Mouse (Mus musculus) left cerebral cortex, adult 18-20 months (tissue): ENCODE measurements around the gene Smc1b. TPM values are rescaled to one million over a fixed set of nuclear protein-coding genes. Genes with fewer than 3 reads are reported as not detected.
"Not testable (repeated sequence)": the region's sequence is repeated elsewhere in the genome, so short reads cannot be mapped to it uniquely, and the experiment has no call there.

ENCODE experiments used
- DNase-seq, 2 experiments: peaks; one replicate each; pipeline ENCODE4 v3.0.0; 2021 to 2022; ENCODE audit warnings: low spot score in 2 of 2, mixed read lengths in 1 of 2
- total RNA-seq, 2 experiments: library from RNA; stranded (reverse); gene quantifications; 2 replicates each; pipeline ENCODE4 v1.2.3; 2021

Gene Smc1b
- total RNA-seq, 2 experiments from 2014 or later: not detected

DNA sequence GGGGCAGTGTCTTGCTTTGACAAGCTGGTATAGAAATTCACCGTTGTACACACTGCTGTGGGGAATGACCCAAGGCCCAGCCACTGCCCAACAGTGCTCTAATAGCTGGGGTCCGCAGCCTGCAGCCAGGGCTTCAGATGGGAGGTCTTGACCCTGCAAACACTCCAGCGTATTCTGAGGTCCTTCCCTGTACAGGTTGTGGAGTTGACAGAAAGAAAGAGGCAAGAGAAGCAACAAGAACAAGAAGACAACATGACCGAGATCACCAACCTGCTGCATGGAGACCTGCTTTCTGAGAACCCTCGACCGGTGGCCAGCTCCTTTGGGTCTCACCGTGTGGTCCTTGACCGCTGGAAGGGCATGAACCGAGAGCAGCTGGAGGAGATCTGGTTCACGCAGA lies 9.5 kb upstream of the Smc1b start:
- no peak for DNase-seq

DNA sequence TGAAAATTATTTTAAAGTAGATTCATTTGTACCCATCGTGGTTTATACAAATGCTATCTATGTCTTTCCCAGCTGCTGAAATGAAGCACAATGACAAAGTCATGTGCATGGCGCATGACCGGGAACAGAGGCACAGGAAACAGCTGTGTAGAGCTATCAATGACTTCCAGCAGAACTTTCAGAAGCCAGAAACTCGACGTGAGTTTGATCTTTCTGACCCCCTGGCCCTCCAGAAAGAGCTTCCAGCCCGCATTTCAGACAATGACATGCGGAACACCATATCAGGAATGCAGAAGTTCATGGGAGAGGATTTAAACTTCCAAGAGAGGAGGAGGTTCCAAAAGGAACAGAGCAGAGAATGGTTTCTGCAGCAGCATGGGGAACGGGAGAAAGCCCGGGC lies 3.4 kb upstream of the Smc1b start:
- no peak for DNase-seq

DNA sequence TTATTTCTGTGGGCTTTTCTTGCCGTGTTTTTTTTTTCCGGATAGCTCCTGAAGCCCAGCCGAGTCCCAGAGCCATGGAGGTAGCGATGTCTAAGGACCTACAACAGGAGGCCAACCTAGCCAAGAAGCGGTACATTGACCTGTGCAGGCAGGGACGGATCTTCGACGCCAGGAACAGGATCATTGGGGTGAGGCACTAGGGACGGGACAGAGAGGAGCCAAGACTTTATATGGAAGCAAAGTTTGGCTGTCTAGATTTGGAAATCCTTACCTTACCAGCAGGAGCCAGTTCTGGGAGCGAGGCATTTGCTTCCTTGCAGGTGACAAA lies 393 bp upstream of the Smc1b start:
- no peak for DNase-seq

DNA sequence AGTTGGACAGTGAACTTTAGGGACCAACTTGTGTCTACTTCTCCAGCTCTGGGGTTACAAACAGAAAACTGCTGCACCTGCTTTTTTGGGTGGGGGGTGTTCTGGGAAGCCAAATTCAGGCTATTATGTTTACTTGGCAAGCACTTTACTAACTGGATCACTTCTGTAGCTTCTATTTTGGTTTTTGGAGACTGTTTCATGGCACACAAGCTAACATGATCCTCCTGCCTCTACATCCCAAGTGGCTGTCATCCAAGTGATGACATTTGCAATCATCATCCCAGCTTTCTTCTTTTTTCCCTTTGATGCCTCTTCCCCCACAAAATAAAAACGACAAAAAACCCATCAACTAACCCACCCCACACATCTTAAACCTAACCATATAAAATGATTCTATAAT lies 46.1 kb downstream of the Smc1b start:
- DNase-seq: no peak

DNA sequence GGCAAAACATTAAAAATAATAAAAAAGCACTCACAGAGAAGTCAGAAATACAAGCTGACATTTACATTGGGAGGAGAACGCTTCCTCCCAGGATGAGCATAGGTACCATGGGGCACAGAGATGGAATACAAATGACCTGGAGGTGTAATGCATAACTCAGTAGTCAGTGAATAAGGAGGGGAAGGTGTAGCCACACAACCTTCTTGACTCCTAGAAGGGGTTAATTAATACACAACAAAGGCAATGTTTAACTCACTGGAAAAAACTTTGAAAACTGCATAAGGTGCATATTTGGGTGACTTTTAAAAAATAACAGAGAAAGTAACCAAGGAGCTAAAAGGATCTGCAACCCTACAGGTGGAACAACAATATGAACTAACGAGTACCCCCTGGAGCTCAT lies 59.1 kb downstream of the Smc1b start:
- DNase-seq: no peak

DNA sequence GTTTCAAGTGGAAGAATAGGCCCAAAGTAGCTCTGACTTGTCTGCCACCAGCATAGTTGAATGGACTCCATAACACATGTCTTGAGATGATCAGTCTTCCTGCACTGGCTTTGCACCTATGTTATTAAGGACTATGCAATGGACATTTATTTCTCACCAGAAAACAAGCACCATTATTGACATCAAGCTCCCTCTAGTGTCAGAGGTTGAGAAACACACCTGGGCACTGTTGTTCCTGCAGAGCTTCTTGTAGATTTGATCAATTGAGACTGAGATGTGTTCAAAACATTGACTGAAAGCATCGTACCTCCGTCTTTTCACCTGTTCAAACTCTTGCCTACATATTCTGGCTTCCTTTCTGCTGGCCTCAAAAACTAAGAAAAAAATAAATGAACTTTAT lies 61.2 kb downstream of the Smc1b start:
- DNase-seq: peak; percentile 34 to 49

DNA sequence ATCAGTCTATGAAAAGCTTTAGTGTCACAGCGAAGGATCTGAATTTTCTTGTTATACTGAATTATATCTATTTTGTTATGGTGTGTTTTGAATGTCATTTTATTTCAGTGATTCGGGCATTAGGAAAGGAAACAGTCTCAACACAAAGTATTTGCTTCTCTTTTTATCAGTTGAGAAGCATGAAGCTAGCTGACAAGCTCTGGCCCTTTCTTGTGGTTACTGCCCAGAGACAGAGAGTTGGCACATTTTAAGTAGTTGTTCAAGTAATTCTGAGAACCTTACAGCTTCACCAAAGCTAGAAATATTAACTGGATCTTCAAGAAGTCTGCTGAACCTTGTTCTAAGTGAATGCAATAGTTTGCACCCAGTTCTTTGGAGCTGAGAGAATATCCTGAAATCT lies 68.3 kb downstream of the Smc1b start:
- no peak for DNase-seq

DNA sequence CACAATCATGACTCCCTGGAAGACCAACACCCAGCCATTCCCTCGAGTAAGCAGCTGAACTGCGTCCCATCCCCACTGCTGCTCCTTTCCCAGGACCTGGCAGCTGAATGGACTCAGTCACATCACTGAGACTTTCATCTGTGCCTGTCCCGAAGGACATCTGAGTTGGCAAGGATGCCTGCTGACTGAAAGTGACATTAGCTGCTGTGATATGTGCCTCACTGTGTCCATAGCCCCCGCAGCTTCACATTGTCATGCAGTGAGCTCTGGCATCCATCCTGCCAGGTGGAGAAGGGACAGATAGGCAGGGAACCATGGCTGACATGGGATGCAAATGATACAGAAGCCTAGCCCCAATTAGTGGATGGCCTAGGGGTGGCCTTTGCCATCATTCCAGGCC lies 76.6 kb downstream of the Smc1b start:
- DNase-seq: no peak

DNA sequence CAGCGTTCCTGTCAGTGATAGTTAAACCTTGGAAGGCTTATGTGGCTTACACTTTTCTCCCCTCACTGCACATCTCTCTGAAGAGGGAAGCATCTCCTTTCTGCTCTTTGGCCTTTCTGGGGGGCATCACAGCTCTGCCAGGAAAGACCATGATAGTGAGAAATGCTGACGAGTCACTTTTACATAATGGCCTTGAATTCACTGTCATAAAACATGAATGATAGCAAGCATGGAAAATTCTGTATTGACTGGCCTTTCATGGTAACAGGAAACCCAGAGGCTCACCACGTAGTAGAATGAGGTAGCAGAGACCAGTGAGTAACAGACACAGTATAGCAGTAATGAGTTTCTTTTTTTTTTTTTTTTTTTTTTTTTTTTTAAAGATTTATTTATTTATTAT lies 77.7 kb downstream of the Smc1b start:
- no peak for DNase-seq

DNA sequence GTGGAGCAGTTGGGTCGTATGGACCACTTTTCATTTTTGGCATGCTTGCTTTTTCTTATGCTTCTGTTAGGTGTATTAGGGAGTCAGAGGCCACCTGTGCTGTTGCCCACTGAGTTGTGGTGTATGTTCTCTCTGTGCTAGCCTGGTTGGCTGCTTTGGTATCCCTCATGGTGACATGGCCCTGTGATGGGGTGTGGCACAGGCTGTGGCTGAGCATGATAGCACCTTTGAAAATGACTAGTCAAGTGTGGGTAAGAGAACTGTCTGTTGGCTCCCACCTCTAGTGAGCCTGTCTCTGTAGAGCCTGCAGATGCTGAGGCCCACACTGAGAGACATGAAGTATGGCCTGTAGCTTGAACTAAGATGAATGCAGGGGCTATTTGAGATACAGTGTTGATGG lies 82.0 kb downstream of the Smc1b start:
- no peak for DNase-seq

DNA sequence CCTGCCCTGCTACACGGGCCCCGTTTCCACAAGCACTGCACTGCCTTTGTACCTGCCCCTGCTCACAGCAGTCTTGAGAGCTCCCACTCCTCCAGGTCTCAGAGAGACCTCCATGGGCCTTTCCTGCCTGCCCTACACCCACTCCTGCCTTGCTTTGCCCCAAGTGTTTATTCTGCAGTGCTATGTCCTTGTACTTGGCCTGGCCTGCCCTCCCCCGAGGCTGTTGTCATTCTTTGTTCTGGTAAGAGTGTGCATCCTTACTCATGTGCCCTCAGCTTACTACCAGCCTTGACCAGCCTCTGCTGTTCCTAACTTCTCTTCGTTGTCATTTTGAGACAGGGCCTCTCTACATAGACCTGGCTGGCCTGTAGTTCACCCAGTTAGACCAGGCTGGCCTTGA lies 83.9 kb downstream of the Smc1b start:
- DNase-seq: no peak

DNA sequence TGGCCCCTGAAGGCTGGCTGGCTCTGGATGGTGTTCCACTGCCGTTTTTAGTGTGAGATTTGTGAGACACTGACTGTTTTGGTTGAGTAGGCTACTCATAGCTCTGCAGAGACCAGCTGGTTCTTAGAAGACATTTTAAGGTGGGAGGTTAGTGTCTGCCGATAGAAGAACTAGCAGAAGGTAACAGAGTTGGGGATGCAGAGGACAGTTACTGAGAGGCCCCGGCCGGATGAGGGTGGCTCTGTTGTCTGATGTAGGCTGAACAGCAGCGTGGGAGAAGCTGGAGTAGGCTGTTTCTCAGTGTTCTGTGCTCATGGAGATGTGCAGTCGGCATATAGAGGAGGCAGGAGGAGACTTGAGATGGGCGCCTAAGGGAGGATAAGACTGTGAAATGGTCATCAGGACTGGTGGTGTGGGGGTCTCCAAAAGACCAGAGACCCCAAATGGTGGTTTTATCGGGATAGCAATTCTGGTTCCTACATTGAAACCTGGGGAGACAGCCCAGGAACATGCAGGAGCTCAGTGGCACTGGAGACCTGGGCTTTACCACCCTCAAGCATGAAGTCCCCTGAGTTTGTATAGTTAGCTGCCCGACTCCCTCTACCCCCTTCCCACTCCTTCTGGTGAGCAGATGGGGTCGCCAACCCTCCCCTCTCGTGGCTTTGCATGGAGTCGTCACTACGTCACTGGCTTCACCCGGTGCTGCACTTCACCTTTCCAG lies 85.4 kb downstream of the Smc1b start:
- DNase-seq: peak in 1 of 2 experiments; percentile 47

DNA sequence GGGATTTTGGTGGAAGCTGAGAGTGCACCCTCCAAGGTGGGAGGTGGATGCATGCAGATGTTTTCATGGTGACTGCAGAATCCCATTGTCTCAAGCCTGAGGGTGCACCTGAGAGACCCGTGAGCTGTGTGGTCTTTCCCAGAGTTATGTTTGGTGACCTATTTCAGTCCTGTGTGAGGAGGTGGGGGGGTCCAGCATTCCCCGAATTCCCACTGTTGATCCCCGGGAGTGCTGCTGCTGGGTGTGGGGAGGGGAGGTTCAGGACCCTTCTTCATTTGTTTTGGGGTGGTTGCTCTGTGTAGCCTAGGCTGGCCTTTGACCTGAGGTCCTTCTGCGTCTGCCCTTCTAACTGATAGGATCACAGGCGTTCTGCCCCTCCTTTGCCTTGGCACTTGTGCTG lies 88.0 kb downstream of the Smc1b start:
- DNase-seq: no peak

DNA sequence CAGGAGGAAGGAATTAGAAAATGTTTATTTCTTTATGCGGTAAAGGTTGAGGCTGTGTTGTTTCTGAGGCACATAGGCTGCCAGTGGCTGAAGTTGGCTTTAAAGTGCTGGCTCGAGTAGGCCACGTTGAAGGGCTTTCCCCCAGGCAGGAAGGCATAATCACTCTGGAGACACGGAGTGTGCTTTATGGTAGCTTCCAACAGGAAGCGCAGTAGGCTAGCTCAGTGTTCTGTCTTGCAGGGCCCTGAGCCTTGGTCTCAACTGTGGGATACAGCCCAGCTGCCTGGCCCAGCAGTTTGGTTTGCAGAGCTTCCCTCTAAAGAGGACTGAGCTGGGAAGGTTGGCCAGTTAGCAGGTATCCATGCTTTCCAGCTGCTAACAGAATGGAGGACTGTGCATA lies 88.6 kb downstream of the Smc1b start:
- no peak for DNase-seq

DNA sequence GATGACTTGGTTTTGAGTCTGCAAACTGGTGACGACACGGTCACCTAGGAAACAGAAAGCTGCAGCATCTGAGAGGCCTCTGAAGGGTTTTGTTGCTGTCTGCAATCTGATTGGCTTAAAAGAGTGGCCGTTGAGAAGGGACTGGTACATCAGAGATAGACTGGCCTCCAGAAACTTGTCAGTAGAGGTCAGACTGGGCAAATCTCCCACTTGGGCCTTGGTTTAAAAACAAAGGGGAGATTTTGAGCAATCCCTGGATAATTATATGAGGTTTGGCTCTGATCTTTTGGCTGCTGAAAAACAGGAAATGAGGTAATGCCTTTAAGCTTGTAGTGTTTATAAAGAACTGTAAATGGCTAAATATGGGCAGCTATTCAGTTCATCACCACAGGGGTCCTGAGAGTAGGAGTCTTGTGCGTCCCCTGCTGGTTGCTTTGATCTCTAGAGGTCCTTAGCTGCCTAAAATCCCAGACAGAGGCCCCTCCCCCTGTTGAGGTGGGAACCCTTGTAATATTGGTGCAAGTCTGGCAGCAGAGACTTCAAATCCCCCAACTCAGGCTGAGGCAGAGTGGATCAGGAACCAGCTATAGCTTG lies 89.3 kb downstream of the Smc1b start:
- peak; percentile 66 to 71 for DNase-seq

DNA sequence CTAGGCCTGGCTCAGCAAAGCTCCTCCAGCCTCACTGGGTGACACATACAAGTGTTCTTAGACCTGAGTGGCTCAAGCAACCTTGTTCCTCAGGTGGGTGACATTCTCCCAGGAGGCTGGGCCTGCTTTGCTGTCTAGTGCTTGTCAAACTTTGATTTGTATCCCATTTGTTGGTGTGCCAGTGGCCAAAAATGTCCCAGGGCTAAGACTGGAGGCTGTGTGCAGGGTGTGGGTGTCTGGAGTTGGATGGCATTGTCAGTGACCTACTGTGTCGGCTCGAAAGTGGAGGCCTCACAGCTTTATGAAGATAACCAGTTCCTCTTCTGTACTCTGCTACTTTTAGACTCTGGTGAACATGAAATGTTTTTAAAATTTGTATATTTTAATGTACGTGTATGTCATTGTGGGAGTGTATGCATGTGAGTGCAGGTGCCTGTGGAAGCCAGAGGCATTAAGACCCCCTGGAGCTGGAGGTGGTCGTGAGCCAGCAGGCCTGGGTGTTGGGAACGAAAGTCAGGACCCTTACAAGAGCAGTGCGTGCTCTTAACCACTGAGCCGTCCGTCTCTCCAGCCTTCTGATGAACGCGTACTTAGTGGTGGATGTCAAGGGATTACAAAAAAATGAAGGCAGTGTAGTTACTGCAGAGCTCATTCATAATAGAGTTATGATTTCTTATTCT lies 90.1 kb downstream of the Smc1b start:
- no peak for DNase-seq

DNA sequence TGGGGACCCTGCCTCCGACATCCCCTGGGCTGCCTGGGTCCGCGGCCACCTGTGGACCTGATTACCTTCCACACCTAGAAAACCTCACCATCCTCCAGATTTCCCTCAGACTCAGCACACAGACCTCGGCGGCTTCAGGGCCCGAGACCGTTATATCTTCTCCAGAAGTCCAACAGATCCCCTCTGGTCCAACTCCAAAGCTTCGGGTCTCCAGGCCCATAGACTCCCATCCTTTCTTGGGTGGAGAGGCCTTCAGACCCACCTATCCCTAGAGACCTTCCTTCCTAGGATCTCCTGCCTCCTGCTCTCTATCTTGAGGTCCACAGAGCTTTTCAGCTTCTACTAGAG lies 94.4 kb downstream of the Smc1b start:
- DNase-seq: peak in 1 of 2 experiments; percentile 9

DNA sequence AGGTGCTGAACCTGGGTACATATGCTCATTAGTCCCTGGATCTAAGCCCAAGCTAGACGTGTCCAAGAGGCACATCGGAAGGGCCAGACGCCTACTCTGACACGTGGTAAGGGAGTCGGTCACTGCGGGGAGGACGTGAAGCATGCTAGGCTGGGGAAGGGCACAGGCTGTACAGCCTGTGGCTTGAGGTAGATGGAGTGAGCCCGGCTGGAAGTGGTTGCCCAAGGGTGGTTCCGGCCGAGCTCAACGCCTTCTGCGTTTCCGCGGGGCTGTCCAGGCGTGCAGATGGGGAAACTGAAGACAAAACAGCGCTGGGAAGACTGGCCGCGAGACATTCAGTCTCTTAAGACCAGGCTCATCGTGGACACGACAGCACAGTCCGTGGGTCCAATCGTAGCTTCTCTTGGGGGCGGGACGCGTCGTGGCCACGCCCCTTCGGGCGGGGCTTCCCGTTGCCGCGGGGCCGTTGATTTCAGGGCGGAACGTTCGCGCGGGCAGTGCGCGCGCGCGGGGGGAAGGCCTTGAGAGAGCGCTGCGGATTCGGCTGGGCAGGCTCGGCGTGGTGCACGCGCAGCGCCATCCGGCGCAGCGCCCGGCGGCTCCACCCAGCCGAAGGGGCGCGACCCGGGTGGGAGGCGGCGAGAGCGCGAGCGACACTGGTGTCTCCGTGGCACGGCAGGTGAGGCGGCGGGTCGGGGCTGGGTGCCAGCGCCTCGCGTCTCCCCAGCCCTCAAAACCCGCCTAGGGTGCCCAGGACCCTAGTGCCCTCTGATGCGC lies 95.0 kb downstream of the Smc1b start:
- peak; percentile 94 to 98 for DNase-seq

DNA sequence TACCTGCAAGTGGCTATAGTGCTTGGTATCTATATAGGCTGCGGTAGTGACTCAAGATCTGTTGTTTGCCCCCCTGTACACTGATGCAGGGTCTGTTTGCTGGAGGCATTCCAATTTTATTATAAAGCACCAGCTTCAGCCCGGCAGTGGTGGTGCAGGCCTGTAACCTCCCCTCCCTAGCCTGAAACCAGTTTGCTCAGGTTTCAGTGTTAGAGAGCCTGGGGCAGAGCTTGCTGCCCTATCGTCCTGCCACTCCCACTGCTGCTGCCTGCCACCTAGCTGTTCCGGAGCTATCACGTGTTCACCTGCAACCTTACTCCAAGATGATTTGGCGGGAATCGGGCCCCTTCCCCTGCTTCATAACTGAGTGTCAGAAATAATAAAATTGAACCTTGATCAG lies 97.8 kb downstream of the Smc1b start:
- not testable (repeated sequence) for DNase-seq

DNA sequence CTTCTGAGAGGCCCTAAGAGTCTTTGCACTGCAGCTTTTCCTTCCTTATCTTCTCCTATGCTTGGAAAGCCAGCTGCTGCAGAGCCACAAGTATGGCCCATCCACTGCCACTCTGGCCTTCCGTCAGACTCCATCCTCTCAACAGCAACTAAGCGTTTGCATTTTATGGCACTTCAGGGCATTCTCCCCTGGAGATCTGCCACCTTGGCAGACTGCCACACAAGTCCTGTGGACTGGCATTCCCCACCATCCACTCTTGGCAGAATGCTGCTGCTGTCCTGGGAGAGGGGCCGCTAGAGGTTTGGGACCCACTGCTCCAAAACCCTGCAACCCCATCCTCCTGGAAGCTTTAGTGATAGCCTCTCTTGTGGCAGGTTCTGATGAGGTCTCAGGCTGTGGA lies 99.9 kb downstream of the Smc1b start:
- no peak for DNase-seq

DNA sequence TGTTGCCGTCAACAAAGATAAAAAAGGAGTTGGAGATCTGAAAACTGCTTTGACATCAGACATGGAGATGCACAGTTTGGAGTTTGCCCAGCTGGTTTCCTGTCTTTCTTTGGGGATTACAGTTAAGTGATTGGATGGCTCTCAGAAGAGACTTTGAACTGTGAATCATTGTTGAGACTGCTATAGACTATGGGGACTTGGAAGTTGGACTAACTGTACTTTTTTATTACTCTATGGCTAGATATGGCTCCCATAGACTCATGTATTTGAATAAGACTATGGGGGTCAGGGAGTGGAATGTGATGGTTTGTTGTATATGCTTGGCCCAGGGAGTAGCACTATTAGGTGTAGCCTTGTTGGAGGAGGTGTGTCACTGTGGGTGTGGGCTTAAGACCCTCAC lies 101.1 kb downstream of the Smc1b start:
- not testable (repeated sequence) for DNase-seq

DNA sequence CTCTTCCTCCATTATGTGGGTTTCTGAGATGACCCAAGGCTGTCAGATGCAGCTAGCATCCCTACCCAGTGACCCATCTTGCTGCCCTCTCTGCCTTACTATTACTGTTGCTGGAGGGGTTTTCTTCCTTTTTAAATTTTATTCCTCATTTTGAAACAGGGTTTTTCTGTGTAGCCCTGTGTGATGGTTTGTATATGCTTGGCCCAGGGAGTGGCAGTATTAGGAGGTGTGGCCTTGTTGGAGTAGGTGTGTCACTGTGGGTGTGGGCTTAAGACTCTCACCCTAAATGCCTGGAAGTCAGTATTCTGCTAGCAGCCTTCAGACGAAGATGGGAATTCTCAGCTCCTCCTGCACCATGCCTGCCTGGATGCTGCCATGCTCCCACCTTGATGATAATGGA lies 103.1 kb downstream of the Smc1b start, which contains the start of gene Fam118a:
TSS of gene Fam118a (plus strand) at position 301 of the 400 bp plus-strand sequence.
- DNase-seq: not testable (repeated sequence)
